Mouse (Mus musculus): ENCODE measurements at regions not wholly inside any gene's neighbourhood (a gene's known extent, or its start where the extent isn't known, plus 50 kb on each side); places are given as distances from the start of the nearest gene placed in this dataset.

- TF ChIP-seq CTCF (IDR thresholded peaks at IDR 0.05; ENCODE audit: borderline replicate concordance, extremely low read depth, insufficient read depth, insufficient read length) (no peak), POLR2A (IDR thresholded peaks at IDR 0.05; ENCODE audit: borderline replicate concordance, extremely low read depth, insufficient read depth, insufficient read length, poor library complexity, severe bottlenecking) (no peak)
Measured at GRCm38 (mm10) chr1:98788528-98788927, 367.6 kb downstream of the Slco6d1 start.

Measured in brain, embryonic 14.5 days (tissue).